Mouse (Mus musculus): Measurements from ENCODE around the gene Zbtb45.
A peak's percentile ranks its signal among the peaks of the same experiment; 100 is the strongest.

Gene Zbtb45

GRCm38 (mm10) chr7:12998851-12999250 lies 11.0 kb downstream of the Zbtb45 start, which contains the start of gene Trim28:
Gene Trim28, plus strand, starts transcription at chr7:12999114.
- DNase-seq (ENCODE audit: low spot score in 2 of 2), result no peak

DNA sequence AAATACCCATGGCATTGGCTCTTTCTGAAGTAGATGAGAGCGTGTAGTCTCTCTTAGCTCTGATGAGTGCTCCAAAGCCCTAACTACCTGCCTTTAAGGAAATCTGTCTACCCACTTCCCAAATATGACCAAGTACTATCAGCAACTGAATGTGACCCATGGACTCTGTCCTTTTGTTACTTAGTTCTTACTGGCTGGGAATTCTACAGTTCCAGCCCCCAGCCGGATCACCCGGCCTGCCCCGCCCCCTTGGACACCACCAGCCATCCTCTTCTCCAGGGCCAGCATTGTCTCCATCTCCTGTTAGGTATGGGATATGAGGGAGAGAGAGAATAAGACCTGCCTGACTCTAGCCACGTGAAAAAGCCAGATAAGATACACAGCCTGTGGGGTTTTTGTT lies 11.8 kb downstream of the Zbtb45 start, which contains the start of gene Slc27a5:
Gene Slc27a5 (minus strand): TSS at position 140 of the 400 bp plus-strand sequence.
- DNase-seq (ENCODE audit: low spot score in 2 of 2), result no peak

DNA sequence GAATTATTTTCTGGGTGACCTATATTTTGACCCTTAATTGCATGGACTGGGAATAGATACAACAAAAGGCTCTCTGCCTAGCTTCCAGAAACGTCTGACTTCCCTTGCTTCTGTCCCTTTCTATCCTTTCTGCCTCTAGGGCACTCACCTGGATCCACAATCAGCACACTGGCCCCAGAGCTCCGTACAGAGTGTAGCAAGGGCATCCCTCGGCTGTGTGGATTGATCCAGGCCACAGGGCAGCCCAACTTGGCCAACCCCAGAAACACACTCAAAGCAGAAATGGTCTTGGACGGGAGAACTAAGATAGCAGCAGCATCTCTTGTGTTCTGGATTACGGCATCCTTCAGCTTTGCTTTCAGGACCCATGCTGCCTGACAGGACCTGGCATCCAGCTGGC lies 12.6 kb downstream of the Zbtb45 start:
- DNase-seq (ENCODE audit: low spot score in 2 of 2), result no peak

DNA sequence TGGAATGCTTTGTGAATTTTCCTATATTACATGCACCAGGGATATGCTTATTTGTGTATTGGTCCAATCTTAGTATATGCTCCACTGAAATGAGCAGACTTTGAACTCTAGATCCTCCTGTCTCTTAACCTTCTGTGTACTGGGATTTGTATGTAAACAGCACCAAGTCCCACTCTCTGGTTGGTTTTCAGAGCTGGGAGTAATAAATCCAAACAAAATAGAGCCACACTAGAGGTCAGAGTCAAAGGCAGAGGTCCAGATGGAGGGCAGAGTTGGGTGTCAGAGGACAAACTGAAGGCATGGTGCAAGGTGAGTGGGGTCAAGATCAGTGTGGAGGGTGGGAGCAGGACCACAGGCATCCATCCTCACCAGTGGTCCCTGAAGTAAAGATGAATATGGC lies 14.0 kb downstream of the Zbtb45 start:
- DNase-seq (ENCODE audit: low spot score in 2 of 2), result no peak

GRCm38 (mm10) chr7:12993148-12993547 lies 16.7 kb downstream of the Zbtb45 start:
- no peak for DNase-seq (ENCODE audit: low spot score in 2 of 2)

- DNase-seq (ENCODE audit: low spot score in 2 of 2), result peak in 1 of 2 experiments; percentile 72
Measured at GRCm38 (mm10) chr7:12992222-12992621, 17.6 kb downstream of the Zbtb45 start.

DNA sequence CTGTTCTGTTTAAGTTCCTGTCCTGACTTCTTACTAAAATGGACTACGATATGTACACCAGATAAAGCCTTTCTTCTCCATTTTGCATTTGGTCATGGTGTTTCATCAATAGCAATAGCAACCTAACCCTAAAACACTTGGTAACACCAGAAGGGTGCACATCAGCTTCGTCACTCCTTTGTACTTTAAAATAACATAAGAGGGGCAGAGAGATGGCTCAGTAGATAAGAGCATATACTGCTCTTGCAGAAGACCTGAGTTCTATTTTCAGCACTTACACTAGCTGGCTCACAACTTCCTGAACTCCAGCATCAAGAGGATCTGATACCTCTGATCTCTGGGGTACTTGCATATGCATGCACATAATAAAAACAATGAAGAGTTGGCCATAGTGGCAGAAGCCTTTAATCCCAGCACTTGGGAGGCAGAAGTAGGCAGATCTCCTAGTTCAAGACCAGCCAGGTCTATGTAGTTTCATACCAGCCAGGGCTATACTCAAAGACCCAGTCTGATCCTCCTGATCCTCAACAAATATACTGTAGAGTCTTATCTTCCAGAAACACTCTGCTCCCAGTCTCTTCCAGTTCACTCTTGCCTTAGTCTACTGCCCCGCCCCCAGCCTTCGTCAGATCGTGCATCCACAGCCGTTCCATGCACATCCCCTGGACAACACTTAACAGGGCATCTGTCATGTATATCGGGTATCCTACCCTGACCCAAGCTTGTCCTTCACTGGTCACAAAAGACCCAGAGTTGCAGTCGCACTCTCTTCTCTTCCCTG lies 22.2 kb downstream of the Zbtb45 start:
- peak in 1 of 2 experiments; percentile 13 for DNase-seq (ENCODE audit: low spot score in 2 of 2)

GRCm38 (mm10) chr7:12986906-12987305 lies 22.9 kb downstream of the Zbtb45 start:
- DNase-seq (ENCODE audit: low spot score in 2 of 2), result no peak

GRCm38 (mm10) chr7:12985724-12986123 lies 24.1 kb downstream of the Zbtb45 start:
- no peak for DNase-seq (ENCODE audit: low spot score in 2 of 2)

- DNase-seq (ENCODE audit: low spot score in 2 of 2), result no peak
Measured at GRCm38 (mm10) chr7:12980291-12980690, 29.5 kb downstream of the Zbtb45 start.

- DNase-seq (ENCODE audit: low spot score in 2 of 2), result no peak
Measured at GRCm38 (mm10) chr7:12979776-12980175, 30.1 kb downstream of the Zbtb45 start.

DNA sequence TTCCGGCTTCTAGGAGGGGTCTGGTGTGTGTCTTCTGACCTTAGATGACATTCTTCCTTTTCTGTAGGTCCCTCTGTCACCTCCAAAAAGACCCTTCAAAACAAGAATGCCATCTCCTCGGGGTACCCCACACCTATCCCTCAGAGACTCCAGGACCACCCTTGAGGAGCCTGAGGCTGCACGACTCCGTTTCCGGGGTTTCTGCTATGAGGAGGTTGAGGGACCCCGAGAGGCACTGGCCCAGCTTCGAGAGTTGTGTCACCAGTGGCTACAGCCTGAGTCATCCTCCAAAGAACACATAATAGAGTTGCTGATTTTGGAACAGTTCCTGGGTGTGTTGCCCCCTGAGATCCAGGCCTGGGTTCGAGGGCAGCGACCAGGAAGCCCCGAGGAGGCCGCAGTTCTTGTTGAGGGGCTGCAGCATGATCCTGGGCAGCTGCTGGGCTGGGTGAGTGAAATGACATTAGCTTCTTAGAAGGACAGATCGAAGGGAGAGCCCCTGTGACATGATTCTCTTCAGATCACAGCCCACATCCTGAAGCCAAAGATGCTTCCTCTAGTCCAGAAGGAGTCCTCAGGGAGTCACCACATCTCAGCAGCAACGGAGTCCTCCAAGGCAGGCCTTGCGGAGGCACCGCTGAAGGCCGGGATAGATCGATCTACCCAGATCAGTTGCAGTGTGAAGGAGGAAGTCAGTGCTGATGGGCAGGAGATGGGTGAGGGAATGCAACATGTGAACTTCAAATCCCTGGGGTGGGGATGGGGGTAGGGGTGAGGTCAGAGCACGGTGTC lies 30.7 kb downstream of the Zbtb45 start:
- DNase-seq (ENCODE audit: low spot score in 2 of 2), result peak in 1 of 2 experiments; percentile 20

DNA sequence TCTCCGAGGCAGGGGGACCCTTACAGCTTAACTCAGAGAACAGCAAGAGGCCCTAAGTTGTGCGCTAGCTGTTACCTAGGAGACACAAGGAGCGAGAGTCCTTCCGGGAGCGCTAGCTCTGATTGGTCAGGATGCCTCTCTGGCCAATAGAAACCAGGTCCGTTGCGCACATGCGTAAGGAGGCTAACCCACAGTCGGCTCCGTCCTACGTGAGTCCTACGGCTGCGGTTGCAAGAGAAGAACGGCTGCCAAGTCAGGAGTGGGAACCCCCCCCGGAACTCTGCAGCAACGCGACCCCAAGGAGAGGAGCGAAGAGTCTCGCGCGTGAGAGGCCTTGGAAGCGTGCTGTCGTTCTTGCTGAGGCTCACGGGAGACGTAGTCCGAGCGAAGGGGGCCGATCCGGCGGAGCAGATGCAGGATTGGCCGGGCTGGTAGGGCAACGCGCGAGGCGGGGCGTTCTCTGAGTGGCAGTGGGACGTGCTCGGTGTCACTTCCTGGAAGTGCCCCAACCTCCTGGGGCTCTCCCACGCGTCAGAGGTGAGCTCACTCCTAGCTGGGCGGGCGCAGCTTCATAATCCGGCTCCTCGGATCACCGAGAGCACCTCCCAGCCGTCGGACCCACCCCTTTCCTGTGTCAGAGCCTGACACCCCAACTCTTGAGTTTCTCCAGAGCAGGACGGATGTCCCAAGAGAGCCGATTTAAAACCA lies 32.0 kb downstream of the Zbtb45 start, which contains the start of gene Zfp446:
Gene Zfp446 (plus strand): TSS at position 167 of the 708 bp plus-strand sequence.
- peak; percentile 95 to 98 for DNase-seq (ENCODE audit: low spot score in 2 of 2)

GRCm38 (mm10) chr7:12970906-12971305 lies 38.9 kb downstream of the Zbtb45 start:
- no peak for DNase-seq (ENCODE audit: low spot score in 2 of 2)

- peak; percentile 56 to 69 for DNase-seq (ENCODE audit: low spot score in 2 of 2)
Measured at GRCm38 (mm10) chr7:12966104-12966845, 43.6 kb downstream of the Zbtb45 start.

GRCm38 (mm10) chr7:12965678-12966091 lies 44.1 kb downstream of the Zbtb45 start, which contains the start of gene Zfp324:
Gene Zfp324, plus strand, starts transcription at chr7:12965838.
- DNase-seq (ENCODE audit: low spot score in 2 of 2), result peak; percentile 81 to 82

DNA sequence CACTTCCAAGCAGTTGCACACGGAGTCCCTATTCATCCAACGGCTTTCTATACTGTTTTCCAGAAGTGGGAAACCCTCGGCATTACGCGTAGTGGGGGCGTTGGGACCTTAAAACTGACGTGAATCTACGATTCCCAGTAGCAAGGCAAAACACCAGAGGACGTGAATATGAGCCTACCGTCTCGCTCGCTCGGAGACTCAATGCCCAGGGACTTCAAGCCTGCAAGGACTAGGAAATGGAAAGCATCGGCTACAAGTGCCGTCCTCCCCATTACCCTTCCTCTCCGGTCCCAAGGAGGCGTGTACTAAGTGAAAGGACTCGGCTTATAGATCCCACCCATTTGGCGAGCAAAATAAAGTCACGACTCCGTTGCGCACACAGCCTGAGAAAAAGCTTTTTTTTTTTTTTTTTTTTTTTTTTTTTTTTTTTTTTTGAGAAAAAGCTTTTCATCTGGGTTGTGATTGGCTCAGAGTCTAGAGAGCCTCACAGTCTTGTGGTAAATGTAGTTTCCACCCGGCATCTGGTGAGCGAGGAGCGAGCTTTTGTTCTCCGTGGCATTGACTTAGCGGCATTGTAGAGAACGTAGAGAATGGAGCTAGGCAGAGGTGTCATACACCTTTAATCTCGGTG lies 48.2 kb downstream of the Zbtb45 start:
- peak; percentile 69 to 70 for DNase-seq (ENCODE audit: low spot score in 2 of 2)

DNA sequence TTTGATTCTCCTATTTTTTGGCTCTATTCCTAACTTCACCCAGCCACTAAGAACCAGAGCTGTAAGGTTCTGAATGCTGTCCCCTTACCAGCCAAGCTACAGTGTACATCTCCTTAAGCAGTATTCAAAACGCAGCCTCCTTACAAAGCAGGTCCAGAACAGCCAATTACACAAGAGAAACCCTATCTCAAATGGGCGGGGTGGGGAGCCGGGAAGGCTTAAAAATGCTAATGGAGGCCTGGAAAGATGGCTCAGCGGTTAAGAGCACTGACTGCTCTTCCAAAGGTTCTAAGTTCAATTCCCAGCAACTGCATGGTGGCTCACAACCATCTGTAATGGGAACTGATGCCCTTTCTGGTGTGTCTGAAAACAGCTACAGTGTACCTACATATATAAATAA lies 50.1 kb downstream of the Zbtb45 start:
- DNase-seq (ENCODE audit: low spot score in 2 of 2), result no peak

DNA sequence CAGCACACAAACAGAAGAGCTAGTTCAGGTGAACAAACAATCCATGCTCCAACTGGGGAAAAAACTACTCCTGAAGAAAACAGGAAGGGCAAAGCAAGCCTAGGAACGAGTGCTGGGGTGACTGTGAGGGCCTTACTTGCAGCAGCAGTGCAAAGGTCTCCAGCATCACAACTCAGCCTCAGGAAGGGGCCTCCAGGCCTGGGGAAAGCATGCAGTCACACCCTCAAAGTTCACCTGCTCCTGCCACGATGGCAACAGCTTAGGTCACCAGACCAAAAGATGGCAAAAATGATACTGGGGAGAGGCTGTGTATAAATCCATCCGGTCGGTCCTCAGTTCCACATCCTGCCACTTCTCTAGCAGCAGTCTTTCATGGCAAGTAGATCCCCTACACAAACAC lies 50.9 kb downstream of the Zbtb45 start:
- no peak for DNase-seq (ENCODE audit: low spot score in 2 of 2)

GRCm38 (mm10) chr7:12957511-12957910 lies 52.3 kb downstream of the Zbtb45 start:
- DNase-seq (ENCODE audit: low spot score in 2 of 2), result no peak

DNA sequence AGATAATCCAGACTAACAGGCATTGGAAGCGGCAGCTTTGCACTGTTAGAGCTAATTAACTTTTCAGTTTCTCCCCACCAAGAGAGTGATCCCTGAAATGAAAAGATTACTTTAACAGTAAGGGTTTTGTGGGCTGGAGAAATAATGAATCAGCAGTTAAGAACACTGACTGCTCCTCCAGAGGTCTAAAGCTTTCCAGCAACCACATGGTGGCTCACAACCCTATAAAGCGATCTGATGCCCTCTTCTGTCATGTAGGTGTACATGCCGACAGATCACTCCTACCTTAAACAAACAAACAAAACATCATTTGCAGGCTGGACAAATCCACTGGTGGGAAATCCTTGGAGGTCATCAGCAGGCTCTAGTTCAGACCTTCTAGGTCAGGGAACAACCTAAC lies 54.9 kb downstream of the Zbtb45 start:
- no peak for DNase-seq (ENCODE audit: low spot score in 2 of 2)
